Mouse (Mus musculus) ES-Bruce4 (cell line): ENCODE results near the gene Neurl2. TPM values are rescaled to one million over a fixed set of nuclear protein-coding genes. Genes with fewer than 3 reads are reported as not detected.

ENCODE experiments used
- H3K27ac ChIP-seq: 2 replicates; pipeline ENCODE4 v1.5.1; 2012; ENCODE audit warnings: low read length, inconsistent platforms; ENCODE audit not compliant: insufficient read depth
- H3K27me3 ChIP-seq: 2 replicates; pipeline ENCODE4 v1.6.1; 2012; ENCODE audit warnings: mild to moderate bottlenecking, low read length, inconsistent platforms; ENCODE audit not compliant: control insufficient read depth, poor library complexity, insufficient read depth, severe bottlenecking
- H3K36me3 ChIP-seq: 2 replicates; pipeline ENCODE4 v1.6.1; 2012; ENCODE audit warnings: inconsistent platforms, mild to moderate bottlenecking, low read length, moderate library complexity; ENCODE audit not compliant: control insufficient read depth, poor library complexity, insufficient read depth, severe bottlenecking
- H3K4me1 ChIP-seq: one replicate; pipeline ENCODE4 v1.8.1; 2011; ENCODE audit warnings: low read length; ENCODE audit not compliant: control insufficient read depth, insufficient read depth
- H3K4me3 ChIP-seq: 2 replicates; pipeline ENCODE4 v1.5.1; 2011; ENCODE audit warnings: low read depth, mild to moderate bottlenecking, low read length
- H3K9ac ChIP-seq: 2 replicates; pipeline ENCODE4 v1.6.1; 2012; ENCODE audit warnings: low read depth, mild to moderate bottlenecking, inconsistent platforms; ENCODE audit not compliant: poor library complexity, severe bottlenecking
- H3K9me3 ChIP-seq: replicated peaks from 2 replicates; pipeline ENCODE4 v1.6.1; 2012; ENCODE audit warnings: mild to moderate bottlenecking, low read length, inconsistent platforms; ENCODE audit not compliant: control insufficient read depth, poor library complexity, insufficient read depth, severe bottlenecking
- CTCF ChIP-seq: IDR thresholded peaks from one replicate; pipeline ENCODE4 v1.8.1; 2011; ENCODE audit warnings: low read depth, low read length
- EP300 ChIP-seq: IDR thresholded peaks from 2 replicates; pipeline ENCODE4 v1.6.1; 2011; ENCODE audit warnings: low read depth, low read length; ENCODE audit not compliant: insufficient read depth
- POLR2A ChIP-seq: IDR thresholded peaks from one replicate; pipeline ENCODE4 v1.8.1; 2011; ENCODE audit warnings: low read length; ENCODE audit not compliant: insufficient read depth
- polyA plus RNA-seq: library from polyadenylated mRNA; stranded (reverse); fragments of >200 nt; gene quantifications from 2 replicates; pipeline ENCODE4 v1.2.4, GENCODE M21; 2011; ENCODE audit warnings: low read depth; ENCODE audit not compliant: missing spikeins, insufficient read depth, insufficient read length

The Neurl2 gene
- polyA plus RNA-seq, 1 experiment, result 2.8 TPM

DNA sequence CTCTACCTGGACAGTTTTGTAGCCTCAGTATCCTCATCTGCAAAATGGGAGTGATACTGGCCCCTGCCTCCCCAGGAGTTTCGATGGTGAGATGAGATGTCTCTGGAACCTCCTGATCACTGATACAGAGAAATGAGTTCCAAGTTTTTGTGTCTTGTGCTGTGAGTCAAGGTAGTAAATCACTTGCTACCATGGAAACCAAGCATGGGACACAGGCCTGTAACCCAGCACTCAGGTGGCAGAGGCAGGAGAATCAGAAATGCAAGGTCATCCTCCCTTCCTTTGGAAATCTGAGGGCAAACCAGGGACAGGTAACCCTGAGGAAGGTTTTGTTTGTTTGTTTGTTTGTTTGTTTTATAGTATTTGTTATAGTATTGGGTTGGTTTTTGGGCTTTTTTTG, 4.2 kb downstream of the Neurl2 start:
- TF ChIP-seq POLR2A (no peak), EP300 (no peak), CTCF (no peak)
- H3K9ac ChIP-seq, result no peak overlapping the region
- H3K9me3 ChIP-seq, result no peaks in the 10 kb centered on the region
- no peaks in the 10 kb centered on the region for H3K27me3 ChIP-seq
- peak overlapping the region; percentile 69 for H3K27ac ChIP-seq
- no peak overlapping the region for H3K4me3 ChIP-seq
- peaks cover 36% of the 10 kb centered on the region for H3K36me3 ChIP-seq
- H3K4me1 ChIP-seq, result no peaks in the 10 kb centered on the region

DNA sequence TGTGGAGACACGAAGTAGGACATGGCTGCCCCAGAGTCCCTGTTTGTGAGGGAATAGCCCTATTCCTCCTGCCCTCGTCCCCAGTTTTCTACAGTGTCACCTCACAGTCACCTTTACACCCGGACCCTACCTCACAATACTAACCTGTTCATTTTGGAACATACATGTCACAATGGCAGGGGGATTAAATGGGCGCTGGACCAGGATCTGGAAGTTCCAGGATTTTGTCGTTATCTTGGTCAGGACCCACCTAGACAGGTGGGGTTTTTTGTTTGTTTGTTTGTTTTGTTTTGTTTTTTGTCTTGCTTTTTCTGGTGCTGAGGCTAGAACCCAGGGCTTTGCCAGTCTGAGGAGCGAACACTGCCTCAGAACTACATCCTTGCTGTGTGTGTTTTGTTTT, 4.8 kb downstream of the Neurl2 start, which contains the start of gene Spata25:
Spata25 (minus strand) TSS at position 101 of the 400 bp plus-strand sequence.
- H3K27ac ChIP-seq, result peak within 1 kb of the TSS; percentile 69
- H3K9ac ChIP-seq, result peak within 1 kb of the TSS; percentile 19; the same call in 1 of the 2 replicates
- H3K27me3 ChIP-seq, result no peaks in the 10 kb centered on the region
- peaks cover 36% of the 10 kb centered on the region for H3K36me3 ChIP-seq
- TF ChIP-seq CTCF (no peak), POLR2A (no peak), EP300 (no peak)
- no peaks in the 10 kb centered on the region for H3K9me3 ChIP-seq
- H3K4me1 ChIP-seq, result no peaks in the 10 kb centered on the region
- H3K4me3 ChIP-seq, result 0 out of 2 replicates have a peak within 1 kb of the TSS, but pooled peaks have one; percentile 1

DNA sequence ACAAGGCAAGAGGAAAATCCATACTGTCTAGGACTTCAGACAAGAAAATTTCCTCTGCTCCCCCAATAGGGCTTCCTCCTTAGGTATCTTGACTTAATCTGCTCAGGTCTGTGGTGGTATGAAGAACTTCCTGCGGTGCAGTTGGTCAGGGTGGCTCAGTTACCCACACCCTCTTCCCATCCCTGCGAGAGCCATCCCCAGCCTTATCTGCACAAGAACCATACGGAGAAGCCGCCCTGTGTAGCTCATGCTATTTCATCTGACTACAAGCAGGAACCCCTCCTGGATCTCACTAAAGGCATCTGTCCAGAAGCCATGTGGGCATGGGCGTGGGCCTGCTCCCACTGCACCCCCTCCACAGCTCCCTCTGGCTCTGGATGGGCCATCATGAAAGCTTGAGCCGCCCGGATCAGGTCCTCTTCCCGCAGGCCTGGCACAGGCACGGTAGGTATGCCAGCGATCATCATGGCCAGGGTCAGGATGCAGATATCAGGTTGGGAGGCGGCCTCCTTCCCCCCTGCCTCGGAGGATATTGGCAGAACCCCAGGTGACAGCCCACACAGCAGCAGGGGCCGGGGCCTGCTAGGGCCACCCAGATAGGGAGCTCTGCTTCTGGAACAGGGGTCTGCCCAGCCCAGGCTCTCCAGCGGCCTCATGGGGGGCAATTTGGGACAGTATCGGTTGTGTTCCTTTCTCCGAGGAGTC, 6.0 kb downstream of the Neurl2 start:
- peak overlapping the region; percentile 19; the same call in 1 of the 2 replicates for H3K9ac ChIP-seq
- peak overlapping the region; percentile 1; the same call in 1 of the 2 replicates for H3K4me3 ChIP-seq
- H3K9me3 ChIP-seq, result no peaks in the 10 kb centered on the region
- no peaks in the 10 kb centered on the region for H3K4me1 ChIP-seq
- TF ChIP-seq CTCF, result no peak
- no peak for TF ChIP-seq POLR2A
- TF ChIP-seq EP300, result no peak
- no peaks in the 10 kb centered on the region for H3K27me3 ChIP-seq
- H3K36me3 ChIP-seq, result peaks cover 36% of the 10 kb centered on the region
- H3K27ac ChIP-seq, result peak overlapping the region; percentile 69

DNA sequence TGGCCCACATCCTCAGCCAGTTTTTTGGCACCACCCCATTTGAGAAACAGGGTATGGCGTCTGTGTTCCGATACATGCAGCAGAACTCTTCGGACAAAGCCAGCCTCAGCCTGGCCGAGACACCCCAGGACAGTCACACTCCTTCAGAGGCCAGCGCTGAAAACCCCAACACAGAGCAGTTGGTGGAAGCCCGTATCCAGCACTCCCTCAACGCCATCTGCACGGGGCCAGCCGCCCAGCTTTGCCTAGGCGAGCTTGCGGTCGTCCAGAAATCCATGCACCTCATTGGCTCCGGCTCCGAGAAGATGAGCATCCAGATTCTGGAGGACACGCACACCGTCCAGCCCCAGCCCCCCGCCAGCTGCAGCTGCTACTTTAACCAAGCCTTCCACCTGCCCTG, 7.7 kb downstream of the Neurl2 start:
- Histone ChIP-seq H3K4me1 (peaks cover 4% of the 10 kb centered on the region), H3K9me3 (no peaks in the 10 kb centered on the region), H3K9ac (peak overlapping the region; percentile 9), H3K27me3 (no peaks in the 10 kb centered on the region), H3K36me3 (peaks cover 39% of the 10 kb centered on the region), H3K4me3 (peak overlapping the region; percentile 64), H3K27ac (no peak overlapping the region)
- TF ChIP-seq EP300 (no peak), POLR2A (no peak), CTCF (no peak)

DNA sequence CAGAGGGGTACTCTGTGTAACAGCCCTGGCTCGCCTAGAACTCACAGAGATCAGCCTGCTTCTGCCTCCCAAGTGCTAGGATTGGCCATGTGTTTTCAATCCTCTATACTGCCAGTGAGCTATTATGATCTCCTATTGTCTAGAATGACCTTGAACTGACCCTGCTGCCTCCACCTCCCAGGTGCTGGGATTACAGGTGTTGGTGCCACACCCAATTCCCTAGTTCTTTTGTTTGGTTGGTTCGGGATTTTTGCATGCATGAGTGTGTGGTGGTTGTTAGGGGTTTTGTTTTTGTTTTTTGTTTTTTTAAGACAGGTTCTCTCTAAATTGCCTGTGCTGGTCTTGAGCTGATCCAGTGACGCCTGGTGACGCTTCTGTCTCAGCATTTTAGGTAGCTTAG, 9.3 kb downstream of the Neurl2 start:
- peaks cover 8% of the 10 kb centered on the region for H3K4me1 ChIP-seq
- no peaks in the 10 kb centered on the region for H3K27me3 ChIP-seq
- H3K27ac ChIP-seq, result peak overlapping the region; percentile 89
- no peaks in the 10 kb centered on the region for H3K9me3 ChIP-seq
- peak overlapping the region; percentile 65 for H3K4me3 ChIP-seq
- H3K36me3 ChIP-seq, result peaks cover 46% of the 10 kb centered on the region
- TF ChIP-seq POLR2A (peak; percentile 9), CTCF (no peak), EP300 (peak; percentile 98)
- H3K9ac ChIP-seq, result peak overlapping the region; percentile 69

DNA sequence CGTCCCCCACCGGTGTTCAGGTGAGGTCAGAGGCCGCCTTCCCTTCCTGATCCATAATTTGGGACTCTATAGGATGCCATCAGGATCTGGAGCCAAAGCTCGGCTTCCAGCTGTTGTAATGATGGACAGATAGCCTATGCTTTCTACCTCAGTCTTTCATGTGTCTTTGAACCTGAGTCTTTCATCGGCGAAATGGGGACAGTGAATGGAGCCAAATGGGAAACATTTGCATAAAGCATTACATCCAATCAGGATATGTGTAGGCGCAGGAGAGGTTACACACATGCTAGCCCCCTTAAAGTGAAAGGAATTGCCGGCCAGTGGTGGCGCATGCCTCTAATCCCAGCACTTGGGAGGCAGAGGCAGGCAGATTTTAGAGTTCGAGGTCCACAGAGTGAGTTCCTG, 10.1 kb downstream of the Neurl2 start:
- H3K36me3 ChIP-seq, result peaks cover 45% of the 10 kb centered on the region
- H3K4me1 ChIP-seq, result peaks cover 8% of the 10 kb centered on the region
- H3K9ac ChIP-seq, result peak overlapping the region; percentile 69
- no peak for TF ChIP-seq EP300
- TF ChIP-seq POLR2A, result no peak
- H3K4me3 ChIP-seq, result peak overlapping the region; percentile 86
- no peaks in the 10 kb centered on the region for H3K27me3 ChIP-seq
- H3K9me3 ChIP-seq, result no peaks in the 10 kb centered on the region
- H3K27ac ChIP-seq, result peak overlapping the region; percentile 74
